Mouse (Mus musculus): ENCODE measurements around the gene Suclg2. TPM values are rescaled to one million over a fixed set of nuclear protein-coding genes. Genes with fewer than 3 reads are reported as not detected.
"Not testable (repeated sequence)": the region's sequence is repeated elsewhere in the genome, so short reads cannot be mapped to it uniquely, and the experiment has no call there.

Gene Suclg2
- polyA plus RNA-seq, 2 experiments: 30.7 to 48.9 TPM

DNA sequence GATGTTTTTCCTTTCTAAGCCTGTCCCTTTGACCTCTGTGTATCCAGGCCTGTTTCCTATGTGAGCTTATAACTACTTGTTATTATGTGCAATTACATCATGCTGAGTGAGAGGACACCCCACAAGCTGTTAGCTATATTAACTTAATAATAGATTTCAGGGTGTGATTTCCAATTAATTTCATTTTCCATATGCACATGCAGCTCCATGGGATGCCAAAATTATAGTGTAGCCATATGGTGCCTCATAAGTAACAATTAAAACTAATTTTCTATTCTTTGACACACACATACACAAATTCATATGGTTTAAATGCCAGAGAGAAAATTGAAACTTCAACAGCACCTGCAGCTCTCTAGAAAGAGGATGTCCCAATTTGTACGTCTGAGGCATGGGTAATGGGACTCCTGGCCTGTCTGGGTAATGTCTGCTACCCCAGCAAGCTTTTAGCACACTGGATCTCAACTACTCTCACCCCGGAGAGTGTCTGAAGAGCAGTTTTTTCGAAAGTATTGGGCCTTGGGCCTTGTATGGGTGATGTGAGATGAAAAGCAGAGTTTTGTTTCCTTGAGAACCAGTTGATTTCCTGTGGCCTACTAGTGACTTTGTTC lies 106.1 kb downstream of the Suclg2 start:
- Histone ChIP-seq H3K4me3 (replicated peaks; ENCODE audit: low read length) (no peak overlapping the region), H3K27ac (replicated peaks; ENCODE audit: low read depth, low read length) (no peak overlapping the region), H3K4me1 (ENCODE audit: control insufficient read depth, insufficient read depth, low read length) (no peaks in the 10 kb centered on the region), H3K9ac (ENCODE audit: low read depth, low read length, severe bottlenecking) (no peak overlapping the region), H3K9me3 (ENCODE audit: control insufficient read depth, low read length) (no peaks in the 10 kb centered on the region), H3K4me2 (replicated peaks; ENCODE audit: low read depth, low read length, severe bottlenecking) (no peak overlapping the region), H3K27me3 (ENCODE audit: control insufficient read depth, insufficient read depth, low read length) (no peaks in the 10 kb centered on the region), H3K36me3 (ENCODE audit: control insufficient read depth, insufficient read depth, low read length) (no peaks in the 10 kb centered on the region)
- ATAC-seq (ENCODE audit: low FRiP score, low read depth) (no peak), DNase-seq (ENCODE audit: low spot score) (no peak)
- WGBS: 67% methylated on average over 3 of the region's 3 CpGs
- no peak for TF ChIP-seq POLR2A (IDR thresholded peaks at IDR 0.05; ENCODE audit: borderline replicate concordance, extremely low read depth, insufficient read depth, insufficient read length)

- WGBS: 85% methylated on average over 3 of the region's 3 CpGs
- Histone ChIP-seq H3K4me2 (replicated peaks; ENCODE audit: low read depth, low read length, severe bottlenecking) (no peak overlapping the region), H3K36me3 (ENCODE audit: control insufficient read depth, insufficient read depth, low read length) (no peaks in the 10 kb centered on the region), H3K9ac (ENCODE audit: low read depth, low read length, severe bottlenecking) (no peak overlapping the region), H3K4me3 (replicated peaks; ENCODE audit: low read length) (no peak overlapping the region), H3K27ac (replicated peaks; ENCODE audit: low read depth, low read length) (no peak overlapping the region), H3K4me1 (ENCODE audit: control insufficient read depth, insufficient read depth, low read length) (no peaks in the 10 kb centered on the region), H3K27me3 (ENCODE audit: control insufficient read depth, insufficient read depth, low read length) (no peaks in the 10 kb centered on the region), H3K9me3 (ENCODE audit: control insufficient read depth, low read length) (no peaks in the 10 kb centered on the region)
- DNase-seq (ENCODE audit: low spot score) (no peak), ATAC-seq (ENCODE audit: low FRiP score, low read depth) (no peak)
- no peak for TF ChIP-seq POLR2A (IDR thresholded peaks at IDR 0.05; ENCODE audit: borderline replicate concordance, extremely low read depth, insufficient read depth, insufficient read length)
These were observed 107.5 kb downstream of the Suclg2 start for GRCm38 (mm10) chr6:95611059-95611458.

- H3K4me2 ChIP-seq (replicated peaks; ENCODE audit: low read depth, low read length, severe bottlenecking): no peak overlapping the region
- no peaks in the 10 kb centered on the region for H3K36me3 ChIP-seq (ENCODE audit: control insufficient read depth, insufficient read depth, low read length)
- no peaks in the 10 kb centered on the region for H3K9me3 ChIP-seq (ENCODE audit: control insufficient read depth, low read length)
- DNase-seq (ENCODE audit: low spot score) (no peak), ATAC-seq (ENCODE audit: low FRiP score, low read depth) (no peak)
- no peak overlapping the region for H3K27ac ChIP-seq (replicated peaks; ENCODE audit: low read depth, low read length)
- WGBS: 86% methylated on average over 3 of the region's 3 CpGs
- H3K9ac ChIP-seq (ENCODE audit: low read depth, low read length, severe bottlenecking): no peak overlapping the region
- TF ChIP-seq POLR2A (IDR thresholded peaks at IDR 0.05; ENCODE audit: borderline replicate concordance, extremely low read depth, insufficient read depth, insufficient read length): no peak
- no peaks in the 10 kb centered on the region for H3K27me3 ChIP-seq (ENCODE audit: control insufficient read depth, insufficient read depth, low read length)
- no peaks in the 10 kb centered on the region for H3K4me1 ChIP-seq (ENCODE audit: control insufficient read depth, insufficient read depth, low read length)
- no peak overlapping the region for H3K4me3 ChIP-seq (replicated peaks; ENCODE audit: low read length)
These were observed 110.5 kb downstream of the Suclg2 start for GRCm38 (mm10) chr6:95608123-95608522.

DNA sequence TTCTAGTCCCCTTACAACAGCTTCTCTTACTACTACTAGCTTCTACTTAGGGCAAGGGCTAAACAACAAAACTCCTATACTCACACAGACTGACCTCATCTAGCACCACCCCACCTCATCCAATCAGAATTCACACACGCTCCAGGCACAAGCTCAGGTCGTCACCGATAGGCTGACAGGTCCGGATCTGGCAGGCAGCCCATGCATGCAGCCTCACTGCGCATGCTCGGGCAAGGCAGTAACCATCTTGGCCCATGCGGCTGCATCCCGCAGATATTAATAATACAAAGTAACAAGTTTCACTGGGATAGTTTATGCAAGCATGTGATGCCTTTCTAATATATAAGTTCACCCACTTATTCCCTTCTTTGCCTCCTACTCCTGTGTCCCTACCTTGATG lies 117.9 kb downstream of the Suclg2 start:
- not testable (repeated sequence) for H3K4me3 ChIP-seq (replicated peaks; ENCODE audit: low read length)

DNA sequence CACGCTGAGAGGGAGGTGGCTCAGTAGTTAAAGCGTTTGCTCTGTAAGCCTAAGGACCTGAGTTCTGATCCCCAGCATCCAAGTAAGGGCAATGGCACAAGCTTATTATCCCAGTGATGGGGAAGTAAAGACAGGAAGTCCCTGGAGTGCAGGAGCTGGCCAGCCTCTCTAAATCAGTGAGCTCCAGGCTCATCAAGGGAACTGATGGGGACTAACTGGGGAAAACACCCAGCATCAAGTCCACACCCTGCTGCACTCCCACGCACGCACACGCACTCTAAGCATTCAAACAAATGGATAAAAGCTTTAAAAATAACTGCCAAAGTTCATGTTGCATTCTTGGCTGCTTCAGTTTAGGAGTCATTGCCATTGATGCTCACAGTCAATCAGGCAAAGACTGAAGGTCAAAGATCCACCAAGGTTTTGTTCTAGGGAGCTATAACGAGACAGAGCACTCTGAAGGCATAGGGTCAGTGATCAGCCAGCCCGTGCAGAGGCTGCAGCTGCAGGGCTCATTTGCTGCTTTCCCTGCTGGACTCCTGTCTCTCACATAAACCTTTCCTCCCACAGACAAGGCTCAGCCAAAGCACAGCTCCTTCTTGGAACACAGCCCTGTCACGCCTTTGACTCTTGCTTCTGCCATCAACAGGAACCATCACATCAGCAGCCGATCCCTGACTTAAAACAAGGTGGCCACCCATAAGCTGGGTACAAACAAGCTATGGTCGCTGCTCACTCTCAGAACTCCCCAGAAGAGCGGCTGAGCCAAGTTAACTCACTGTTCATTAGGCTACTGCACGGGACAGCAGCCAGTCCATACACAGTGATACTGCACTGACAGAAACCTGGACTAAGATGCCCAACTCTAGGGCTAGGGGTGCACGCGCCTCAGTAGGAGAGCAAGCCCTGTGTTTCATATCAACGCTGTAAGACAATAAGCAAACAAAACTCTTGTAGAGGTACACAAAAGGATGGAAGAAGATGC lies 121.5 kb downstream of the Suclg2 start:
- no peaks in the 10 kb centered on the region for H3K4me1 ChIP-seq (ENCODE audit: control insufficient read depth, insufficient read depth, low read length)
- no peak overlapping the region for H3K4me2 ChIP-seq (replicated peaks; ENCODE audit: low read depth, low read length, severe bottlenecking)
- no peak for DNase-seq (ENCODE audit: low spot score)
- no peak for ATAC-seq (ENCODE audit: low FRiP score, low read depth)
- no peak overlapping the region for H3K9ac ChIP-seq (ENCODE audit: low read depth, low read length, severe bottlenecking)
- no peak for TF ChIP-seq POLR2A (IDR thresholded peaks at IDR 0.05; ENCODE audit: borderline replicate concordance, extremely low read depth, insufficient read depth, insufficient read length)
- H3K27me3 ChIP-seq (ENCODE audit: control insufficient read depth, insufficient read depth, low read length): no peaks in the 10 kb centered on the region
- no peaks in the 10 kb centered on the region for H3K36me3 ChIP-seq (ENCODE audit: control insufficient read depth, insufficient read depth, low read length)
- H3K27ac ChIP-seq (replicated peaks; ENCODE audit: low read depth, low read length): no peak overlapping the region
- 72% methylated on average over 15 of the region's 15 CpGs for WGBS
- no peaks in the 10 kb centered on the region for H3K9me3 ChIP-seq (ENCODE audit: control insufficient read depth, low read length)
- H3K4me3 ChIP-seq (replicated peaks; ENCODE audit: low read length): no peak overlapping the region

More for the DNA sequence above, 117.9 kb downstream of the Suclg2 start:
- H3K27me3 ChIP-seq (ENCODE audit: control insufficient read depth, insufficient read depth, low read length); DNase-seq (ENCODE audit: low spot score); H3K9me3 ChIP-seq (ENCODE audit: control insufficient read depth, low read length); H3K27ac ChIP-seq (replicated peaks; ENCODE audit: low read depth, low read length); H3K4me2 ChIP-seq (replicated peaks; ENCODE audit: low read depth, low read length, severe bottlenecking); ATAC-seq (ENCODE audit: low FRiP score, low read depth); H3K36me3 ChIP-seq (ENCODE audit: control insufficient read depth, insufficient read depth, low read length); H3K4me1 ChIP-seq (ENCODE audit: control insufficient read depth, insufficient read depth, low read length); H3K9ac ChIP-seq (ENCODE audit: low read depth, low read length, severe bottlenecking): not testable (repeated sequence)
- WGBS: 94% methylated on average over 8 of the region's 8 CpGs
